Mouse (Mus musculus) regulatory T cell (primary cell): ENCODE measurements around the gene Rnf224.
"Not testable (repeated sequence)": the region's sequence is repeated elsewhere in the genome, so short reads cannot be mapped to it uniquely, and the experiment has no call there.

Experiments used
- in situ Hi-C: fragments of 300-600 bp; cut with MboI, MseI; formaldehyde crosslinking; loops from one replicate; pipeline ENCODE4 v1.15.1; 2025; ENCODE audit warnings: high pct_unique_total_duplicates

The Rnf224 gene

GRCm38 (mm10) chr2:25256443-25257109 lies 20.0 kb upstream of the Rnf224 start:
- in situ Hi-C loops: not testable (repeated sequence)

GRCm38 (mm10) chr2:25255284-25255779 lies 18.7 kb upstream of the Rnf224 start, which contains the start of gene Tmem203:
TSS of gene Tmem203 (plus strand) at chr2:25255439.
- in situ Hi-C loops: no loop called here

GRCm38 (mm10) chr2:25252331-25252730 lies 15.7 kb upstream of the Rnf224 start:
- in situ Hi-C loops: no loop called here

GRCm38 (mm10) chr2:25246183-25247072 lies 9.8 kb upstream of the Rnf224 start, which contains the start of gene AL732309.1:
TSS of gene AL732309.1 (minus strand) at chr2:25246863.
- in situ Hi-C loops: no loop called here

- in situ Hi-C loops: no loop called here
Measured at GRCm38 (mm10) chr2:25244144-25244543, 7.6 kb upstream of the Rnf224 start.

GRCm38 (mm10) chr2:25243342-25243741 lies 6.8 kb upstream of the Rnf224 start:
- in situ Hi-C loops: no loop called here

- in situ Hi-C loops: no loop called here
Measured at GRCm38 (mm10) chr2:25242101-25242506, 5.5 kb upstream of the Rnf224 start, which contains the start of the genes Rnf208 and Cysrt1. TSS of gene Rnf208 (plus strand) at chr2:25242255. TSS of gene Cysrt1 (minus strand) at chr2:25242452.

- in situ Hi-C loops: no loop called here
Measured at GRCm38 (mm10) chr2:25241438-25241775, 4.8 kb upstream of the Rnf224 start.

GRCm38 (mm10) chr2:25240723-25241437 lies 4.3 kb upstream of the Rnf224 start:
- in situ Hi-C loops: no loop called here

GRCm38 (mm10) chr2:25240310-25240709 lies 3.7 kb upstream of the Rnf224 start:
- in situ Hi-C loops: no loop called here

- in situ Hi-C loops: loop anchor here (10.0 kb wide), 1 partner anchor 1665 kb away; the partner anchor contains the start of gene Surf6
Measured at GRCm38 (mm10) chr2:25239766-25240165, 3.2 kb upstream of the Rnf224 start.

- in situ Hi-C loops: loop anchor here (10.0 kb wide), 1 partner anchor 1667 kb away; the partner anchor contains the start of gene Surf6
Measured at GRCm38 (mm10) chr2:25238106-25238505, 1.5 kb upstream of the Rnf224 start.

GRCm38 (mm10) chr2:25237522-25237921 lies 935 bp upstream of the Rnf224 start:
- in situ Hi-C loops: loop anchor here (10.0 kb wide), 1 partner anchor 1667 kb away; the partner anchor contains the start of gene Surf6

GRCm38 (mm10) chr2:25234551-25235220 lies 1.9 kb downstream of the Rnf224 start:
- in situ Hi-C loops: loop anchor here (10.0 kb wide), 1 partner anchor 1670 kb away; the partner anchor contains the start of gene Surf6

GRCm38 (mm10) chr2:25234050-25234449 lies 2.5 kb downstream of the Rnf224 start, which contains the start of gene Slc34a3:
TSS of gene Slc34a3 (minus strand) at chr2:25234364.
- in situ Hi-C loops: loop anchor here (10.0 kb wide), 1 partner anchor 1671 kb away; the partner anchor contains the start of gene Surf6

GRCm38 (mm10) chr2:25233421-25233820 lies 3.2 kb downstream of the Rnf224 start:
- in situ Hi-C loops: loop anchor here (10.0 kb wide), 1 partner anchor 1671 kb away; the partner anchor contains the start of gene Surf6

GRCm38 (mm10) chr2:25231038-25231437 lies 5.5 kb downstream of the Rnf224 start:
- in situ Hi-C loops: loop anchor here (10.0 kb wide), 1 partner anchor 1674 kb away; the partner anchor contains the start of gene Surf6

- in situ Hi-C loops: loop anchor here (10.0 kb wide), 1 partner anchor 1674 kb away; the partner anchor contains the start of gene Surf6
Measured at GRCm38 (mm10) chr2:25230581-25230980, 6.0 kb downstream of the Rnf224 start.

- in situ Hi-C loops: no loop called here
Measured at GRCm38 (mm10) chr2:25229582-25229981, 7.0 kb downstream of the Rnf224 start.

GRCm38 (mm10) chr2:25228995-25229530 lies 7.5 kb downstream of the Rnf224 start:
- in situ Hi-C loops: no loop called here
